Mouse (Mus musculus) myocyte (in vitro differentiated cells): ENCODE measurements at regions not wholly inside any gene's neighbourhood (a gene's known extent, or its start where the extent isn't known, plus 50 kb on each side); places are given as distances from the start of the nearest gene placed in this dataset.

Experiments used
- H3K27me3 ChIP-seq: one replicate; pipeline ENCODE4 v1.6.1; 2011; ENCODE audit not compliant: control insufficient read depth, insufficient read depth, insufficient read length
- H3K36me3 ChIP-seq: one replicate; pipeline ENCODE4 v1.6.1; 2011; ENCODE audit not compliant: control insufficient read depth, insufficient read depth
- H3K4me2 ChIP-seq: one replicate; pipeline ENCODE4 v1.6.1; 2011; ENCODE audit warnings: low read depth, control low read depth
- H3K4me3 ChIP-seq: one replicate; pipeline ENCODE4 v1.5.1; 2011; ENCODE audit warnings: mild to moderate bottlenecking, control low read depth, moderate library complexity
- H3K79me2 ChIP-seq: one replicate; pipeline ENCODE4 v1.6.1; 2011; ENCODE audit not compliant: control insufficient read depth, insufficient read depth
- H3ac ChIP-seq: one replicate; pipeline ENCODE4 v1.6.1; 2011; ENCODE audit not compliant: control insufficient read depth, insufficient read length
- CEBPB ChIP-seq: IDR thresholded peaks from 2 replicates; pipeline ENCODE4 v1.6.1; 2011; ENCODE audit warnings: mild to moderate bottlenecking, moderate library complexity; ENCODE audit not compliant: poor library complexity, insufficient read depth, severe bottlenecking
- E2F4 ChIP-seq: IDR thresholded peaks from one replicate; pipeline ENCODE4 v1.6.1; 2011; ENCODE audit warnings: mild to moderate bottlenecking, control low read depth, moderate library complexity; ENCODE audit not compliant: insufficient read depth
- MAX ChIP-seq: IDR thresholded peaks from one replicate; pipeline ENCODE4 v1.6.1; 2011; ENCODE audit warnings: low read depth, mild to moderate bottlenecking, control low read depth
- MYOD1 ChIP-seq, 3 experiments: IDR thresholded peaks; one replicate each; pipeline ENCODE4 v1.6.1; 2011; ENCODE audit warnings: control low read depth in 2 of 3, low read depth in 2 of 3, mild to moderate bottlenecking in 2 of 3, moderate library complexity in 1 of 3; ENCODE audit not compliant: insufficient read length in 2 of 3, control insufficient read depth in 1 of 3
- MYOG ChIP-seq, 3 experiments: IDR thresholded peaks; one replicate each; pipeline ENCODE4 v1.6.1; 2011; ENCODE audit warnings: control low read depth in 2 of 3, low read depth in 2 of 3, mild to moderate bottlenecking in 2 of 3; ENCODE audit not compliant: insufficient read length in 2 of 3, control insufficient read depth in 1 of 3, insufficient read depth in 1 of 3
- POLR2A ChIP-seq: IDR thresholded peaks from one replicate; pipeline ENCODE4 v1.6.1; 2011; ENCODE audit warnings: low read depth, mild to moderate bottlenecking, control low read depth, moderate library complexity; ENCODE audit not compliant: insufficient read length
- POLR2AphosphoS2 ChIP-seq: IDR thresholded peaks from one replicate; pipeline ENCODE4 v1.6.1; 2011; ENCODE audit warnings: low read depth, control low read depth; ENCODE audit not compliant: insufficient read length
- REST ChIP-seq: IDR thresholded peaks from one replicate; pipeline ENCODE4 v1.6.1; 2011; ENCODE audit warnings: mild to moderate bottlenecking, control low read depth, moderate library complexity; ENCODE audit not compliant: insufficient read depth, insufficient read length
- SRF ChIP-seq: IDR thresholded peaks from one replicate; pipeline ENCODE4 v1.6.1; 2011; ENCODE audit warnings: low read depth; ENCODE audit not compliant: control insufficient read depth, insufficient read length
- TCF12 ChIP-seq: IDR thresholded peaks from one replicate; pipeline ENCODE4 v1.6.1; 2011; ENCODE audit warnings: mild to moderate bottlenecking, control low read depth; ENCODE audit not compliant: poor library complexity, insufficient read depth, severe bottlenecking
- TCF3 ChIP-seq: IDR thresholded peaks from one replicate; pipeline ENCODE4 v1.6.1; 2011; ENCODE audit warnings: low read depth, control low read depth; ENCODE audit not compliant: insufficient read length
- USF1 ChIP-seq: IDR thresholded peaks from one replicate; pipeline ENCODE4 v1.6.1; 2011; ENCODE audit warnings: low read depth, mild to moderate bottlenecking, control low read depth, moderate library complexity

DNA sequence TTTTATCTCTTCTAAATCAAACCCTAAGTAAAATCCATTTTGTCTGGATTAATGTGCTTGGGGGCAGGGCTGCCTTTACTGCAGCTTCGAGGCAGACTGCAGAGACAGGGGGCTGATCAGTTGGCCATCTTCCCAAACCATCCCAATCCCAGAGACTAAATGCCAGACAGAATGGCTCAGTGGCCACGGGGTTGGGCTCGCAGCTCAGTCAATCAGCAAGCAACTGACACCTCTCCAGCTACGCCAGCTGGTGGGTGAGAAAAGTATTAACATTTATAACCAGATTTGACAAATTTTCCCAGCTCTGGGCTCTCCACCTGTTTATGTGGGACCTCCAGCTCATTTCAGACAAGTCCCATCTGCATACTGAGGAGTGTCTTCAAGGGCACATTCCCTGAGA, 220.7 kb downstream of the Fam76b start:
- H3ac ChIP-seq: no peak overlapping the region
- H3K4me3 ChIP-seq: no peak overlapping the region
- no peaks in the 10 kb centered on the region for H3K79me2 ChIP-seq
- no peak overlapping the region for H3K4me2 ChIP-seq
- TF ChIP-seq POLR2AphosphoS2: no peak
- no peak for TF ChIP-seq POLR2A
- no peak for TF ChIP-seq SRF
- TF ChIP-seq MYOG (IDR thresholded peaks at IDR 0.05; ENCODE audit: control insufficient read depth in 1 of 3, insufficient read depth in 1 of 3, insufficient read length in 2 of 3, low read depth in 2 of 3): no peak
- no peak for TF ChIP-seq CEBPB
- no peak for TF ChIP-seq REST
- no peak for TF ChIP-seq MYOD1 (IDR thresholded peaks at IDR 0.05; ENCODE audit: control insufficient read depth in 1 of 3, insufficient read length in 2 of 3, low read depth in 2 of 3)
- TF ChIP-seq TCF12: no peak
- no peak for TF ChIP-seq E2F4
- TF ChIP-seq TCF3: no peak
- TF ChIP-seq USF1: no peak
- no peak for TF ChIP-seq MAX
- no peaks in the 10 kb centered on the region for H3K27me3 ChIP-seq
- no peaks in the 10 kb centered on the region for H3K36me3 ChIP-seq

DNA sequence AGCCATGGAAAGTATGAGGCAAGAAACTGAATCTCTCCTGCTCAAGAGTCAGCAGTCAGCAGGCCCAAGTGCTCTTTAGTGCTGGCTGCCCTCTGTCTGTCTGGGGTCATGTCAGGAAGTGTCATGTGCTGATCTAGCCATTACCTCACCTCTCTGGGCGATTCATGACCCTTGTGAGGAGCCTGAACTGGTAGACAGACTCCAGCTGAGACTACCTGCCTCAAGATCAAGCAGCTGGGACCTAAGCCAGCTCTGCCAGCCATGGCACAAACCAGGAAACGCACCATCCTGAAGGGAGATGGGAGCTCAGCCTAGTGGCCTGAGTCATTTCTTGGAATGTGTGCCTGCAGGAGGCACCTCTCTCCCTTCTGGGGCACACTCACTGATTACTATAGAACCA, 221.2 kb upstream of the Sesn3 start:
- H3ac ChIP-seq: no peak overlapping the region
- no peak overlapping the region for H3K4me3 ChIP-seq
- no peak overlapping the region for H3K4me2 ChIP-seq
- TF ChIP-seq USF1: no peak
- TF ChIP-seq MAX: no peak
- no peak for TF ChIP-seq SRF
- TF ChIP-seq MYOD1 (IDR thresholded peaks at IDR 0.05; ENCODE audit: control insufficient read depth in 1 of 3, insufficient read length in 2 of 3, low read depth in 2 of 3): no peak
- no peak for TF ChIP-seq MYOG (IDR thresholded peaks at IDR 0.05; ENCODE audit: control insufficient read depth in 1 of 3, insufficient read depth in 1 of 3, insufficient read length in 2 of 3, low read depth in 2 of 3)
- no peak for TF ChIP-seq E2F4
- TF ChIP-seq POLR2AphosphoS2: no peak
- no peak for TF ChIP-seq REST
- TF ChIP-seq TCF3: no peak
- no peak for TF ChIP-seq POLR2A
- no peak for TF ChIP-seq CEBPB
- no peak for TF ChIP-seq TCF12
- no peaks in the 10 kb centered on the region for H3K79me2 ChIP-seq
- no peaks in the 10 kb centered on the region for H3K27me3 ChIP-seq
- no peaks in the 10 kb centered on the region for H3K36me3 ChIP-seq

DNA sequence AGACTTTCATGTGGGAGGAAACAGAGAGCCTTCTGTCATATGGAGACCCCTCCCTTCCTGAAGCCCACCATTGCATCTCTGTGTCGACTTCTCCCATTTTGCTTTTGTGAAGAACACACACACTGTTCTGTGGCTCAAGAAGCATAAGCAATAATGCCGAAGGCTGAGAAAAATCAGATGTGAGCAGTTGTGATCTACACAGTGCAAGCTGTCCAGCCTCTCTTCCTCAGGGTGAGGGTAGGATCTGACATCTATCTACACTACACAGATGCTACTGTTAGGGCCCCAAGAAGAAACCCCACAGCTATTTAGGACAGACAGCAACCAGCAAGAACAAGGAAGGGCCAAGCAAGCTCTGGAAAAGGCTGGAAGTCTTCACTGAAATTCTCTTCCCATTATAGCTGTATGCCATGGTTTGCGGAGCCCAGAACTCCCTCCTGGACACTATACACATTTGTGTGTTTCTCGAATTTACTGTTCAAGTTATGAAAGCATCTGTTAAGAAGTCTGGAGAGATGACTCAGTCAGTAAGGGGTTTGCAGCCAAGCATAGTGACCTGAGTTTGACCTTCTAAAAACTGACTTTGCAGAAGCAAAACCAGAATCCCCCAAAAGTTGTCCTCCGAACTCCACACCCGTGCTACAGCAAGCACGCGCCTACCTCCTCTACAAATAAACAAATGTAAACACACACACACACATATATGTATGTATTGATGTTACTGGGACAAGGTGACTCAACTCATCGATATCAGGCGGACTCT, 218.3 kb upstream of the Sesn3 start:
- Histone ChIP-seq H3K27me3 (no peaks in the 10 kb centered on the region), H3K36me3 (no peaks in the 10 kb centered on the region), H3ac (no peak overlapping the region), H3K4me2 (no peak overlapping the region), H3K4me3 (no peak overlapping the region), H3K79me2 (no peaks in the 10 kb centered on the region)
- no peak for TF ChIP-seq MYOG (IDR thresholded peaks at IDR 0.05; ENCODE audit: control insufficient read depth in 1 of 3, insufficient read depth in 1 of 3, insufficient read length in 2 of 3, low read depth in 2 of 3)
- TF ChIP-seq SRF: no peak
- TF ChIP-seq E2F4: no peak
- TF ChIP-seq MAX: no peak
- no peak for TF ChIP-seq TCF12
- no peak for TF ChIP-seq USF1
- TF ChIP-seq TCF3: no peak
- no peak for TF ChIP-seq POLR2A
- TF ChIP-seq MYOD1 (IDR thresholded peaks at IDR 0.05; ENCODE audit: control insufficient read depth in 1 of 3, insufficient read length in 2 of 3, low read depth in 2 of 3): no peak
- no peak for TF ChIP-seq POLR2AphosphoS2
- no peak for TF ChIP-seq REST
- no peak for TF ChIP-seq CEBPB

DNA sequence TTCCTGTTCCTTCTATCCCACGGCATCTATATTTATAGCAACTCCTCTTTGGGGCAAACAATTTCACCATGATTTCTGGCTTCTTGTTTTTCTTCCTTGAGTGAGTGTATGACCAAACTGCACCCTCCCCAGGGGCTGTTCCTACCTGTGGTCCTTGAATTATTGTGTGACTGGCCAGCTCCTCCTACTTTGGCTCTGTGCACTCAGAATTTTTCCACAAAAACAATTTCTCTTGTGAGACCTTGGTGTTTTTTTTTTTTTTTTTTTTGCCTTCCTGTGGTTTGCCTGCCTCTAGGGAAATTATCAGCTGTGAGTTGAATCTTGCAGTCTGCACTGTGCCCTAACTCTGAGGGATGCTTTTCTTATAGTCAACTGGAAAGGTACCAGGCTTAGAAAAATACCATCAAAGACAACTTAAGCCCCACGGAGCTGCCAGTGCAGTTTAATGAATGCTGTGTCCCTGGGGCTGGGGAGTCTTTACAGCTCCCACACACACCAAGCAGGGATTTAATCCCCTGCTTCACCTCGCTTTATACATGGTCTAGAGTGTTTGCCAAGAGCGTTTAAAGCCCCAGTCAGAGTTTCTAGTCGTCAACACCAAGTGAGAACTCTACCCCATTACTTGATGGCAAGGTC, 216.2 kb upstream of the Sesn3 start:
- Histone ChIP-seq H3K4me2 (peak overlapping the region; percentile 0), H3K27me3 (no peaks in the 10 kb centered on the region), H3K79me2 (no peaks in the 10 kb centered on the region), H3K4me3 (no peak overlapping the region), H3K36me3 (no peaks in the 10 kb centered on the region), H3ac (no peak overlapping the region)
- TF ChIP-seq MYOD1 (IDR thresholded peaks at IDR 0.05; ENCODE audit: control insufficient read depth in 1 of 3, insufficient read length in 2 of 3, low read depth in 2 of 3): no peak
- TF ChIP-seq E2F4: no peak
- TF ChIP-seq TCF3: no peak
- no peak for TF ChIP-seq MAX
- TF ChIP-seq USF1: no peak
- TF ChIP-seq CEBPB: no peak
- TF ChIP-seq POLR2AphosphoS2: no peak
- TF ChIP-seq MYOG (IDR thresholded peaks at IDR 0.05; ENCODE audit: control insufficient read depth in 1 of 3, insufficient read depth in 1 of 3, insufficient read length in 2 of 3, low read depth in 2 of 3): no peak
- no peak for TF ChIP-seq REST
- no peak for TF ChIP-seq POLR2A
- TF ChIP-seq SRF: no peak
- no peak for TF ChIP-seq TCF12
